Mouse (Mus musculus) heart, embryonic 11.5 days (tissue): ENCODE data around the gene Chchd6. TPM values are rescaled to one million over a fixed set of nuclear protein-coding genes. Genes with fewer than 3 reads are reported as not detected.

Source experiments
- ATAC-seq: fragments of 200-750 bp; cut with Nextera tagmentation; replicated peaks from 2 replicates; pipeline ENCODE4 v1.8.0; 2017; ENCODE audit warnings: moderate library complexity; ENCODE audit not compliant: insufficient number of reproducible peaks, low FRiP score, low TSS enrichment
- H3K27ac ChIP-seq: fragments of 300-500 bp; sonication (generic); 2 replicates; pipeline ENCODE4 v1.5.1; 2014; ENCODE audit warnings: mild to moderate bottlenecking, low read depth, low read length
- H3K27me3 ChIP-seq: fragments of 300-500 bp; sonication (generic); 2 replicates; pipeline ENCODE4 v1.6.1; 2014; ENCODE audit warnings: mild to moderate bottlenecking, low read length, mixed read lengths; ENCODE audit not compliant: control insufficient read depth, insufficient read depth
- H3K36me3 ChIP-seq: fragments of 300-500 bp; sonication (generic); 2 replicates; pipeline ENCODE4 v1.6.1; 2014; ENCODE audit warnings: mild to moderate bottlenecking, low read length, moderate library complexity, mixed read lengths; ENCODE audit not compliant: control insufficient read depth, insufficient read depth
- H3K4me1 ChIP-seq: fragments of 300-500 bp; sonication (generic); 2 replicates; pipeline ENCODE4 v1.6.1; 2014; ENCODE audit warnings: low read length; ENCODE audit not compliant: control insufficient read depth, insufficient read depth
- H3K4me2 ChIP-seq: fragments of 300-500 bp; sonication (generic); 2 replicates; pipeline ENCODE4 v1.6.1; 2014; ENCODE audit warnings: mild to moderate bottlenecking, moderate library complexity
- H3K4me3 ChIP-seq: fragments of 300-500 bp; sonication (generic); 2 replicates; pipeline ENCODE4 v1.5.1; 2014; ENCODE audit warnings: low read depth, low read length
- H3K9ac ChIP-seq: fragments of 300-500 bp; sonication (generic); 2 replicates; pipeline ENCODE4 v1.6.1; 2014; ENCODE audit warnings: mild to moderate bottlenecking, low read depth, low read length, moderate library complexity
- H3K9me3 ChIP-seq: fragments of 300-500 bp; sonication (generic); replicated peaks from 2 replicates; pipeline ENCODE4 v1.6.1; 2016; ENCODE audit warnings: low read length; ENCODE audit not compliant: control insufficient read depth
- WGBS: fragments of 180-500 bp; shearing (Covaris S2); extraction: QIAGEN DNeasy Blood & Tissue Kit; methylation state at CpG from one replicate; pipeline ENCODE4 v1.1.7; 2014; ENCODE audit not compliant: insufficient replicate concordance; 5-methylcytosine and 5-hydroxymethylcytosine counted together
- polyA plus RNA-seq: library from polyadenylated mRNA; unstranded; fragments of >200 nt; fragmentation: Nextera tagmentation; extraction: Ambion mirVana; gene quantifications from 2 replicates; pipeline ENCODE4 v1.2.1, GENCODE M21; 2014

The Chchd6 gene
- polyA plus RNA-seq, 1 experiment from 2014 or later, result 45.5 TPM

DNA sequence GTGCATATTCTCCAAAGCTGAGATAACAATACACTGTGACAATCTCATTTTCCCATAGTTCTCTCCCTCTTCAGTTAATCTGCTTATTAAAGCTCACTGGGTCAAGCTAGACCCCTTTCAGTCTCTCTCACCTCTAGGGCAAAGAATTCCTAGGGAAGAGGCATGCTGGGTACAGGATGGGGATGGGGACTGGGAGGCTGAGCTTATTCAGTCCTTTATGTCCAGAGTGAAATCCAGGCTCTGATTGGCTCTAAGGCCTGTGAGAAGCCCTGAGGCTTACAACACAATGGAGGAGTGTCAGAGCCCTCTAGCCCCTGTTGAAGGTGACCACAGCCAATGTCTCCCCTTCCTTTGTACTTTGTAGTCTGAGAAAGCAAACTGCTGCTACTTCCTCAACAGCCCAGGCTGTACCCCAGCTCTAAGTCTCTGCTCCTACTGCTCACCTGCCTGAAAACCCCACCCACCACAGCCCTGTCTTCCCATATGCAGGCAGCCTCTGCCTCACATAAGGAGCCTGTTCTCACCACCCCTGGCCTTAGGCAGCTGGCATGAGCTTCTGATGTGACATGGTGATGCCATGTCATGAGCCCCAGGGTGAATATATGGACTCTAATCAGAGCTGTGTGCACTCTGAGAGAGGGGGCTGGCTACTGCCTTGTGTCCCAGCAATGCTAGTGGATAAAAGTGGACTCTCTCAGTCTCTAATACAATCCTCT is 22.4 kb downstream of the Chchd6 start:
- H3K27me3 ChIP-seq, result no peaks in the 10 kb centered on the region
- H3K4me2 ChIP-seq, result no peak overlapping the region
- H3K4me3 ChIP-seq, result no peak overlapping the region
- H3K4me1 ChIP-seq, result no peaks in the 10 kb centered on the region
- H3K9me3 ChIP-seq, result no peaks in the 10 kb centered on the region
- no peak overlapping the region for H3K9ac ChIP-seq
- no peak for ATAC-seq
- no peak overlapping the region for H3K27ac ChIP-seq
- no peaks in the 10 kb centered on the region for H3K36me3 ChIP-seq

GRCm38 (mm10) chr6:89569370-89569769 is 26.1 kb downstream of the Chchd6 start:
- Histone ChIP-seq H3K9ac (no peak overlapping the region), H3K4me1 (no peaks in the 10 kb centered on the region), H3K4me2 (no peak overlapping the region), H3K27ac (no peak overlapping the region), H3K27me3 (no peaks in the 10 kb centered on the region), H3K36me3 (no peaks in the 10 kb centered on the region), H3K4me3 (no peak overlapping the region), H3K9me3 (no peaks in the 10 kb centered on the region)
- 68% methylated on average over 4 of the region's 4 CpGs for WGBS
- no peak for ATAC-seq

GRCm38 (mm10) chr6:89566740-89567139 is 28.7 kb downstream of the Chchd6 start:
- Histone ChIP-seq H3K4me2 (no peak overlapping the region), H3K9ac (no peak overlapping the region), H3K4me3 (no peak overlapping the region), H3K36me3 (no peaks in the 10 kb centered on the region), H3K9me3 (no peaks in the 10 kb centered on the region), H3K27me3 (no peaks in the 10 kb centered on the region), H3K27ac (no peak overlapping the region), H3K4me1 (no peaks in the 10 kb centered on the region)
- ATAC-seq, result no peak
- WGBS, result 85% methylated on average over 4 of the region's 4 CpGs

DNA sequence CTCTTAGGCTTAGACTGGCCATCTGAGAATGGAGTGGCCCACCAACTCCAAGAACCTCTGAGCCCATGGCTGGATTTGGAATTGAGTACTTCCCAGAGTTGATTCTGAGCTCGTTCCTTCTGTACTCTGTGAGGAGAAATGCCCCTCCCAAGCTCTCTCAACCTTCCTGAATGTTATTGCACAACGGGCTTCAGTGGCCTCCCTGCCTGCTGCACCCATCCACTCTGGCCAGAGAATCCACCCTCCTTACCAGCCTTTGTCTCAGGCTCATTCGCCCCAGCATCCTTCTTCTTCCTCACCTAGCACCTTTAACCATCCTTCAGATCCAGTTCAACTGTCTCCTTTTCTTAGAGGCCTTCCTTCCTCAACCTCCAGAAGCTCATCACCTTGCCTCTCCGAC is 32.1 kb downstream of the Chchd6 start:
- WGBS, result 77% methylated on average over 4 of the region's 4 CpGs
- Histone ChIP-seq H3K27me3 (no peaks in the 10 kb centered on the region), H3K4me2 (no peak overlapping the region), H3K4me3 (no peak overlapping the region), H3K36me3 (no peaks in the 10 kb centered on the region), H3K4me1 (no peaks in the 10 kb centered on the region), H3K9ac (no peak overlapping the region), H3K9me3 (no peaks in the 10 kb centered on the region), H3K27ac (no peak overlapping the region)
- no peak for ATAC-seq

DNA sequence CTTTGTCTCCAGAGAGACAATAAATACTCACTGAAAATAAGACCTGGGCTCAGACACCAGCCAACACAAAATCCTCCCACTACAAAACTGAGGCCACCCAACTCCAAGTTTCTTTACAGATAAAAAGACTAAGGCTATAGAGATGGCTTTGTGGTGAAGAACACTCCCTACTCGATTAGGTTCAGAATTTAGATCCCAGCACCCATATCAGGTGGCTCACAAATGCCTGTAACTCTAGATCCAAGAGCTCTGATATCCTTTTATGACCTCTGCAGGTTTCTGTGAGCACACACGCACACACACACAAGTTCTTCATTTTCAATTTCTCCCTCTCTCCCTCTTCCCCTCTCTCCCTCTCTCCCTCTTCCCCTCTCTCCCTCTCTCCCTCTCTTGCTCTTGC is 34.6 kb downstream of the Chchd6 start:
- no peak overlapping the region for H3K4me2 ChIP-seq

GRCm38 (mm10) chr6:89557654-89558053 is 37.8 kb downstream of the Chchd6 start:
- no peak overlapping the region for H3K4me3 ChIP-seq
- no peak for ATAC-seq
- no peak overlapping the region for H3K4me2 ChIP-seq
- no peaks in the 10 kb centered on the region for H3K27me3 ChIP-seq
- no peak overlapping the region for H3K27ac ChIP-seq
- H3K4me1 ChIP-seq, result peaks cover 9% of the 10 kb centered on the region
- no peaks in the 10 kb centered on the region for H3K9me3 ChIP-seq
- H3K36me3 ChIP-seq, result no peaks in the 10 kb centered on the region
- 72% methylated on average over 4 of the region's 4 CpGs for WGBS
- no peak overlapping the region for H3K9ac ChIP-seq

More for the DNA sequence above, 34.6 kb downstream of the Chchd6 start:
- H3K4me1 ChIP-seq, result peaks cover 6% of the 10 kb centered on the region
- WGBS, result 56% methylated on average over 2 of the region's 2 CpGs
- no peak overlapping the region for H3K4me3 ChIP-seq
- no peak overlapping the region for H3K9ac ChIP-seq
- no peak overlapping the region for H3K27ac ChIP-seq
- no peaks in the 10 kb centered on the region for H3K36me3 ChIP-seq
- no peak for ATAC-seq
- no peaks in the 10 kb centered on the region for H3K9me3 ChIP-seq
- no peaks in the 10 kb centered on the region for H3K27me3 ChIP-seq

DNA sequence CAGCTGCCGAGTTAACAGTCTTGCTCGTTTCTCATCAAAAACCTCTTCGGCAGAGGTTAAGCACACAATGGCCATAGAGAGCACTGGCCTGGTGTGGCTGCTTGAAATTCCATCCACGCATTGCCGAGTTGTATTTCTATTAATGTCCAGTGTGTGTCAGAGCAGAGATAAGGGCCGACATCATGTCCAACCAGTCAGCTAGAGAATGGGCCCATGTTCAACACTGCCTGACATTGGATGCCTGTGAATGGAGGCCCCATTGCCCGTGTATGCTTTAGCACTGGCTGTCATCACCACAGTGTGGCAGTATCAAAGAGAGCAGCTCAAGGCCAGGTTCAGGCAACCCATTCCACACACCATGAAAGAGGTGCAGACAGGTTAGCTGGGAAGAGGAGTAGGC is 38.9 kb downstream of the Chchd6 start:
- no peak overlapping the region for H3K9ac ChIP-seq
- no peak overlapping the region for H3K4me2 ChIP-seq
- peaks cover 9% of the 10 kb centered on the region for H3K4me1 ChIP-seq
- no peaks in the 10 kb centered on the region for H3K9me3 ChIP-seq
- H3K36me3 ChIP-seq, result no peaks in the 10 kb centered on the region
- peak; percentile 72 for ATAC-seq
- no peak overlapping the region for H3K4me3 ChIP-seq
- peak overlapping the region; percentile 79 for H3K27ac ChIP-seq
- H3K27me3 ChIP-seq, result no peaks in the 10 kb centered on the region
- WGBS, result 28% methylated on average over 7 of the region's 7 CpGs

DNA sequence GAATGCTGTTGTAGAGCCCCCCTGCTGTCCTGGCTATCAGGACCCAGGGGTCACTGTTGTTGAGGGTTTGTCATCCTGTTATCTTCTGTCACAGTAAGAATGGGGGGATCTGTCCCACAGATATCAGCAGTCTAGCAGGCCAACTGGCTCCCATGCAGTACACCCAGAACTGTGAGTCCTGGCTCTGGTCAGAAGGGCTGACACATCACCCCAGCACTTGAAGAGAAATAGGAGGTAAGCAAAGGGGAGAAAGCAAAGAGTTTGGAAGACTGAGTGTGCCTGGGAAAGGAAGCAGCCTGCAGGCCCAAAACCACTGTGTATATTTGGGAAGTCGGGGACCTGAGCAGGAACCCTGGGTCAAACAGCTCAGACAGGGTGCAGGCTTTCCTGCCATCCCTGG is 39.5 kb downstream of the Chchd6 start:
- WGBS, result 56% methylated on average over 1 of the region's 1 CpGs
- peak overlapping the region; percentile 79 for H3K27ac ChIP-seq
- H3K27me3 ChIP-seq, result no peaks in the 10 kb centered on the region
- no peak overlapping the region for H3K9ac ChIP-seq
- no peak; the same call in 1 of the 2 replicates for ATAC-seq
- no peak overlapping the region for H3K4me2 ChIP-seq
- no peaks in the 10 kb centered on the region for H3K36me3 ChIP-seq
- H3K9me3 ChIP-seq, result no peaks in the 10 kb centered on the region
- H3K4me3 ChIP-seq, result no peak overlapping the region
- peaks cover 9% of the 10 kb centered on the region for H3K4me1 ChIP-seq

DNA sequence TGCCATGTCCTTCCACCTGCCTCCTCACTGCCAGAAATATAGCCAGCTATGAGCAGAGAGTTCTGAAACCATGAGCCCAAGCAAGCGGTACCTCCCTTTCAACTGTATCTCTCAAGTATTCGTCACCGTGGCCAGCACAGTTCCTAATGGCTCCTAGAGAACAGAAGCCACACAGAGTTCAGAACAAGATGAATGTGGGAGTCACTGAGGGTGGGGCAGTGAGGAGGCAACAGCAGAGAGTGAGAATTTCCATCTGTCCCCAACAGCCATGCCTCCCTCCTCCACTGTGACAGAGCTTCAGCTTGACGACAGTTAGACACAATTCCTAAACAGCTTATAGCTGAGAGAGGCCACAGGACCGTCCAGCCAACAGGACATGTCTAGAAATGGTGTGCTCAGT is 41.4 kb downstream of the Chchd6 start:
- no peak for ATAC-seq

More for the DNA sequence above, 41.4 kb downstream of the Chchd6 start:
- no peaks in the 10 kb centered on the region for H3K36me3 ChIP-seq
- H3K27ac ChIP-seq, result no peak overlapping the region
- H3K4me3 ChIP-seq, result no peak overlapping the region
- no peaks in the 10 kb centered on the region for H3K9me3 ChIP-seq
- H3K4me1 ChIP-seq, result peaks cover 11% of the 10 kb centered on the region
- WGBS, result 61% methylated on average over 5 of the region's 5 CpGs
- no peak overlapping the region for H3K4me2 ChIP-seq
- H3K9ac ChIP-seq, result no peak overlapping the region
- H3K27me3 ChIP-seq, result no peaks in the 10 kb centered on the region
